Mouse (Mus musculus): ENCODE data around the gene Cct7. TPM values are rescaled to one million over a fixed set of nuclear protein-coding genes. Genes with fewer than 3 reads are reported as not detected.

The Cct7 gene
- polyA plus RNA-seq, 1 experiment from 2014 or later: 159 TPM

- Histone ChIP-seq H3K4me1 (replicated peaks; ENCODE audit: control insufficient read depth, insufficient read depth, low read length) (no peaks in the 10 kb centered on the region), H3K4me3 (ENCODE audit: low read depth, low read length) (no peak overlapping the region), H3K27ac (ENCODE audit: low read depth, low read length) (no peak overlapping the region), H3K27me3 (replicated peaks; ENCODE audit: control insufficient read depth, insufficient read depth, low read length) (no peaks in the 10 kb centered on the region), H3K36me3 (ENCODE audit: control insufficient read depth, insufficient read depth) (no peaks in the 10 kb centered on the region), H3K9ac (ENCODE audit: low read depth, low read length) (no peak overlapping the region), H3K9me3 (ENCODE audit: control insufficient read depth) (no peaks in the 10 kb centered on the region), H3K4me2 (replicated peaks; ENCODE audit: low read depth) (no peak overlapping the region)
- TF ChIP-seq CTCF (IDR thresholded peaks at IDR 0.05; ENCODE audit: low read depth): no peak
- no peak for ATAC-seq
- WGBS: 65% methylated on average over 2 of the region's 2 CpGs
Observed at GRCm38 (mm10) chr6:85419150-85419549, 32.2 kb upstream of the Cct7 start.

- H3K9me3 ChIP-seq (ENCODE audit: control insufficient read depth): no peaks in the 10 kb centered on the region
- no peak for TF ChIP-seq CTCF (IDR thresholded peaks at IDR 0.05; ENCODE audit: low read depth)
- H3K4me3 ChIP-seq (ENCODE audit: low read depth, low read length): no peak within 1 kb of the TSS
- no peaks in the 10 kb centered on the region for H3K36me3 ChIP-seq (ENCODE audit: control insufficient read depth, insufficient read depth)
- H3K4me1 ChIP-seq (replicated peaks; ENCODE audit: control insufficient read depth, insufficient read depth, low read length): no peaks in the 10 kb centered on the region
- no peak within 1 kb of the TSS for H3K9ac ChIP-seq (ENCODE audit: low read depth, low read length)
- no peak within 1 kb of the TSS for H3K4me2 ChIP-seq (replicated peaks; ENCODE audit: low read depth)
- no peaks in the 10 kb centered on the region for H3K27me3 ChIP-seq (replicated peaks; ENCODE audit: control insufficient read depth, insufficient read depth, low read length)
- 23% methylated on average over 28 of the region's 28 CpGs for WGBS
- H3K27ac ChIP-seq (ENCODE audit: low read depth, low read length): no peak within 1 kb of the TSS
- ATAC-seq: no peak
Observed at GRCm38 (mm10) chr6:85423836-85424379, 27.4 kb upstream of the Cct7 start, which contains the start of gene Noto. Gene Noto (plus strand): TSS chr6:85423886.

DNA sequence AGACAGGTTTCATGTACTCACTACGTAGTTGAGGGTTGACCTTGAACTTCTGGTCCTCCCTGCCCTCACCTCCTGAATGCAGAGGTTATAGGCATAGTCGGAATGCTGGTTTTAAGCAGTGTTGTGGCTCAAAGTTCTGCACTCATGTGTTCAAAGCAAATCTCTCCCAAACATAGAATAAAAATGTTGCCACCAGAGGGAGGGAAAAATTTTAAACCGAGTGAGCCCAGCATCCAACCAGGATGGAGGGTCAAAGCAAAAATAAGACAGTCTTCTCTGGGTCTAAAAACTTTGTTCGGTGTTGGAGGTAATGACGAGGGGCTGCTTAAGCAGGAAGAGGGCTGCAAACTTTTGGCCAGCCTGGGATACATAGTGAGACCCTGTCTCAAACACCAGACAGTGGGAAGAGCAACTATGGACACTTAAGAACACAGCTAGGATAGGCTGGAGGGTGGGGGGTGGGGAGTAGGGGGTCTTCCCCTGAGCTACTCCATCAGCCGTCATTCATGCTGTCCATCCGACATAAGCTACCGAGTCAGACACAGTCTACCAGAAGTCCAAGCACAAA is 20.0 kb upstream of the Cct7 start:
- no peak; the same call in 1 of the 2 replicates for ATAC-seq
- Histone ChIP-seq H3K4me2 (replicated peaks; ENCODE audit: low read depth) (peak overlapping the region; percentile 94), H3K9me3 (ENCODE audit: control insufficient read depth) (no peaks in the 10 kb centered on the region), H3K36me3 (ENCODE audit: control insufficient read depth, insufficient read depth) (no peaks in the 10 kb centered on the region), H3K4me3 (ENCODE audit: low read depth, low read length) (peak overlapping the region; percentile 77), H3K4me1 (replicated peaks; ENCODE audit: control insufficient read depth, insufficient read depth, low read length) (no peaks in the 10 kb centered on the region), H3K27me3 (replicated peaks; ENCODE audit: control insufficient read depth, insufficient read depth, low read length) (no peaks in the 10 kb centered on the region), H3K9ac (ENCODE audit: low read depth, low read length) (peak overlapping the region; percentile 49), H3K27ac (ENCODE audit: low read depth, low read length) (no peak overlapping the region)
- no peak; the same call in 1 of the 2 replicates for TF ChIP-seq CTCF (IDR thresholded peaks at IDR 0.05; ENCODE audit: low read depth)
- 41% methylated on average over 8 of the region's 8 CpGs for WGBS

DNA sequence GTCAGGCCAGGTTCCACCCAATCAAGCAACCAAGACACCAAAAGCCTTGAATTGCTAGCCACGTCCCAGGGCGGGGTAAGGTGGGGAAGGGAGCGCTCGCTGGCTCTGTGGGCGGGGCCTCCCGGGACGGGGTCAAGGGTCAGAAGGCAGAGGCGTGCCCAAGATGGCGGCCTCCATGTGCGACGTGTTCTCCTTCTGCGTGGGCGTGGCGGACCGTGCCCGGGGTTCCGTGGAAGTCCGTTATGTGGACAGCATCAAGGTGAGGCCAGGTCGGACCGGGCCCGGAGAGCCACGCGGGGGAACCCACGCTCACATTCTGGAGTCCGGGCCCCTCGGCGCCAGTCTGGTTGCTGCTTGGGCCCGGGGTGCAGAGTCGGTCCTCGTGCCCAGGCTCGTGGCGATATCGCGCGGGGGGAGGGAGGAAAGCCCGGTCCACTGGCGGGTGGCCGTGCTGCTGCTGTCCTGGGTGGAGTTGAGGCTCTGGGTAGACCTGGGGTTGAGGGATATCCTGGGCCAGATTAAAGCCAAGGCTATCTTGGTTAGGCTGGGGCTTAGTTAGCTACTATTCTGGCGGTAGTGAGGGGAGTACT is 19.4 kb upstream of the Cct7 start, which contains the start of gene Smyd5:
Smyd5 (plus strand) TSS at position 148 of the 590 bp plus-strand sequence.
- no peak for TF ChIP-seq CTCF (IDR thresholded peaks at IDR 0.05; ENCODE audit: low read depth)

DNA sequence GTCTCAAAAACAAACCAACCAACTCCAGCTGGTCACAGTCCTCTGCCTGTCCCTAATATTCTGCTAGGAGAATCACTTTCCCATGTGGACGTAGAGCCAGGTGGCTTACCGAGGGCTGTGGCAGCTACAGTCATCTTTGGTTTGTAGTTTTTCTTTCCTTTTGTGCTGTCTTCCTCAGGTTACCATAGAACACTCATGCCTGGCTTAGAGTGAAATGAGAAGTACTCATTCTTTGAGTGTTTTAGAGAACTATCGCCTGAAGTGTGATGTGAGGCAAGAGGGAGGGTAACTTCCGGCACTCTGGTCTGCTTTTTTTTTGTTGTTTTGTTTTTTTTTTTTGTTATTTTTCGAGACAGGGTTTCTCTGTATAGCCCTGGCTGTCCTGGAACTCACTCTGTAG is 17.4 kb upstream of the Cct7 start:
- no peak overlapping the region for H3K4me2 ChIP-seq (replicated peaks; ENCODE audit: low read depth)
- H3K4me3 ChIP-seq (ENCODE audit: low read depth, low read length): no peak overlapping the region
- H3K36me3 ChIP-seq (ENCODE audit: control insufficient read depth, insufficient read depth): peaks cover 8% of the 10 kb centered on the region; the same call in 1 of the 2 replicates
- no peak overlapping the region for H3K27ac ChIP-seq (ENCODE audit: low read depth, low read length)
- TF ChIP-seq CTCF (IDR thresholded peaks at IDR 0.05; ENCODE audit: low read depth): no peak
- no peak overlapping the region for H3K9ac ChIP-seq (ENCODE audit: low read depth, low read length)
- no peaks in the 10 kb centered on the region for H3K27me3 ChIP-seq (replicated peaks; ENCODE audit: control insufficient read depth, insufficient read depth, low read length)
- ATAC-seq: no peak
- no peaks in the 10 kb centered on the region for H3K4me1 ChIP-seq (replicated peaks; ENCODE audit: control insufficient read depth, insufficient read depth, low read length)
- WGBS: 82% methylated on average over 5 of the region's 5 CpGs
- H3K9me3 ChIP-seq (ENCODE audit: control insufficient read depth): no peaks in the 10 kb centered on the region

More for the DNA sequence above, 19.4 kb upstream of the Cct7 start, which contains the start of gene Smyd5:
- Histone ChIP-seq H3K27me3 (replicated peaks; ENCODE audit: control insufficient read depth, insufficient read depth, low read length) (no peaks in the 10 kb centered on the region), H3K9me3 (ENCODE audit: control insufficient read depth) (no peaks in the 10 kb centered on the region), H3K36me3 (ENCODE audit: control insufficient read depth, insufficient read depth) (no peaks in the 10 kb centered on the region), H3K4me3 (ENCODE audit: low read depth, low read length) (peak within 1 kb of the TSS; percentile 77), H3K4me1 (replicated peaks; ENCODE audit: control insufficient read depth, insufficient read depth, low read length) (no peaks in the 10 kb centered on the region), H3K4me2 (replicated peaks; ENCODE audit: low read depth) (peak within 1 kb of the TSS; percentile 94), H3K9ac (ENCODE audit: low read depth, low read length) (peak within 1 kb of the TSS; percentile 49), H3K27ac (ENCODE audit: low read depth, low read length) (no peak within 1 kb of the TSS)
- peak; percentile 92 for ATAC-seq
- WGBS: 0% methylated on average over 38 of the region's 39 CpGs

DNA sequence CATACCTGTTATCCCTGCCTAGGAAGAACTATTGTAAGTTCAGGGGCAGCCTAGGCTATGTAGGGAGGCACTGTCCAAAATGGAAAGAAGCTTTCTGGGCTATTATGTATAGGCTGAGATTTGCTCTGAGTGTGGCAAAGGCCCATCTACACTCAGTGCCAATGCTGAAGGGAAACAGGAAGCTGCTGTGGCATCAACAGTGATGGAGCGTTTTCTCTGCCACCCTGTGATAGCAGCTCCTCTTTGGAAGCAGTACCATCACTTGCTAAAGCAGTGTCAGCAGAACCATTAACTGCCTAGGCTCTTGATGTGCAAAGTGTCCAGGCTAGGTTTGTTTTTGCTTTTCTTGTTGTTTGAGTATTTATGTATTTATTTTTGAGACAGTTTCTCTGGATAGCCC is 15.1 kb upstream of the Cct7 start:
- no peaks in the 10 kb centered on the region for H3K27me3 ChIP-seq (replicated peaks; ENCODE audit: control insufficient read depth, insufficient read depth, low read length)
- no peak overlapping the region for H3K27ac ChIP-seq (ENCODE audit: low read depth, low read length)
- H3K4me1 ChIP-seq (replicated peaks; ENCODE audit: control insufficient read depth, insufficient read depth, low read length): no peaks in the 10 kb centered on the region
- 92% methylated on average over 1 of the region's 1 CpGs for WGBS
- no peak overlapping the region for H3K4me2 ChIP-seq (replicated peaks; ENCODE audit: low read depth)
- H3K9ac ChIP-seq (ENCODE audit: low read depth, low read length): no peak overlapping the region
- H3K9me3 ChIP-seq (ENCODE audit: control insufficient read depth): no peaks in the 10 kb centered on the region
- peaks cover 29% of the 10 kb centered on the region for H3K36me3 ChIP-seq (ENCODE audit: control insufficient read depth, insufficient read depth)
- no peak for ATAC-seq
- H3K4me3 ChIP-seq (ENCODE audit: low read depth, low read length): no peak overlapping the region
- no peak for TF ChIP-seq CTCF (IDR thresholded peaks at IDR 0.05; ENCODE audit: low read depth)

Data from intestine, postnatal 0 days (tissue).